In genomic region chr4:110286371-110286781, GRCm38 (mm10) we compare ENCODE assay signal across 9 mouse cellular contexts.
DNase-seq lines count a peak whose midpoint lies in the region; ATAC-seq lines count a peak whose summit lies in the region.
"Had no signal": no experiment of that assay in that cellular context is flagged by ENCODE, and none has a peak within 500 bp of the region (broad histone marks: within the 10 kb centered on the region; RNA-seq: fewer than 3 reads in every experiment).

No protein-coding gene starts in this region.

- H3K4me2 ChIP-seq in heart, embryonic 14.5 days (ENCODE audit: low read length), result peak overlapping the region; percentile 49
- H3K4me2 ChIP-seq in liver, embryonic 11.5 days, result no peak overlapping the region

- H3K27ac ChIP-seq in heart, embryonic 14.5 days (replicated peaks in 1 of 2; ENCODE audit: control insufficient read depth in 1 of 2, insufficient read depth in 1 of 2, low read depth in 2 of 2, low read length in 2 of 2), result no peak overlapping the region
- H3K27ac ChIP-seq in liver, embryonic 11.5 days (ENCODE audit: low read depth, low read length), result no peak overlapping the region

- DNase-seq in heart, postnatal 4 days, result no peak
- peak; percentile 69 to 77 for DNase-seq in cerebellum, postnatal 25 days
- peak; percentile 3 to 9 for DNase-seq in heart, postnatal 10 days
- peak; percentile 42 to 71 for DNase-seq in left cerebral cortex, postnatal 14 days (ENCODE audit: low spot score in 2 of 2)
- DNase-seq in right cerebral cortex, adult 18-20 months, result peak; percentile 53
- no peak for DNase-seq in liver, embryonic 11.5 days (ENCODE audit: low spot score)

- H3K9me3 ChIP-seq in heart, embryonic 14.5 days (ENCODE audit: control insufficient read depth, low read length), result no peaks in the 10 kb centered on the region
- no peaks in the 10 kb centered on the region for H3K9me3 ChIP-seq in liver, embryonic 11.5 days (ENCODE audit: control insufficient read depth, low read length)

- intact Hi-C loops in heart, postnatal 10 days (cut with DNase I), result no loop called here
- intact Hi-C loops in left cerebral cortex, postnatal 14 days (cut with DNase I), result loop anchor here (5.0 kb wide), 2 partner anchors 234 to 304 kb away; no protein-coding TSS in a partner anchor

- 39% methylated on average over 9 of the region's 9 CpGs for WGBS in heart, embryonic 14.5 days
- 38% methylated on average over 9 of the region's 9 CpGs for WGBS in liver, embryonic 11.5 days

- no peak for ATAC-seq in heart, embryonic 14.5 days (ENCODE audit: insufficient number of reproducible peaks, insufficient read depth, low FRiP score, low read depth)
- no peak for ATAC-seq in liver, embryonic 11.5 days (replicated peaks; ENCODE audit: low FRiP score)
- no peak for ATAC-seq in erythroid progenitor cell, adult 5-6 weeks (replicated peaks; ENCODE audit: low FRiP score, poor library complexity, severe bottlenecking)

- no peaks in the 10 kb centered on the region for H3K36me3 ChIP-seq in heart, embryonic 14.5 days (ENCODE audit: control insufficient read depth, insufficient read depth, low read length)
- no peaks in the 10 kb centered on the region for H3K36me3 ChIP-seq in liver, embryonic 11.5 days (ENCODE audit: control insufficient read depth, insufficient read depth, low read length)

- H3K27me3 ChIP-seq in heart, embryonic 14.5 days (ENCODE audit: control insufficient read depth, insufficient read depth, low read length), result no peaks in the 10 kb centered on the region
- H3K27me3 ChIP-seq in liver, embryonic 11.5 days (replicated peaks; ENCODE audit: control insufficient read depth, insufficient read depth, low read length), result no peaks in the 10 kb centered on the region

- peak overlapping the region; percentile 1 to 4; a peak in 1 of 4 replicates for H3K4me3 ChIP-seq in heart, embryonic 14.5 days (ENCODE audit: control insufficient read depth in 1 of 2, insufficient read depth in 1 of 2, low read depth in 1 of 2, low read length in 2 of 2)
- no peak overlapping the region for H3K4me3 ChIP-seq in liver, embryonic 11.5 days (ENCODE audit: low read depth, low read length)
- H3K4me3 ChIP-seq: myocyte had no signal

- H3K4me1 ChIP-seq in heart, embryonic 14.5 days (ENCODE audit: control insufficient read depth in 2 of 2, insufficient read depth in 2 of 2, low read length in 2 of 2), result peaks cover 0 to 6% of the 10 kb centered on the region in 2 experiments; a peak in 3 of 4 replicates
- H3K4me1 ChIP-seq in liver, embryonic 11.5 days (replicated peaks; ENCODE audit: control insufficient read depth, insufficient read depth, low read length), result no peaks in the 10 kb centered on the region

- no peak overlapping the region for H3K9ac ChIP-seq in heart, embryonic 14.5 days (ENCODE audit: low read length)
- H3K9ac ChIP-seq in liver, embryonic 11.5 days (ENCODE audit: low read depth, low read length), result no peak overlapping the region

Comparison
In these comparisons a context has a peak if more than half of its experiments do, and no peak if none do; other contexts are left out.
1. DNase-seq: peak in cerebellum, postnatal 25 days (2 of 2), heart, postnatal 10 days (2 of 2), left cerebral cortex, postnatal 14 days (2 of 2) and right cerebral cortex, adult 18-20 months (single experiment); none in heart, postnatal 4 days (single experiment) and liver, embryonic 11.5 days (single experiment).